Mouse (Mus musculus): ENCODE data around the gene H2al1h. TPM values are rescaled to one million over a fixed set of nuclear protein-coding genes. Genes with fewer than 3 reads are reported as not detected.
"Not testable (repeated sequence)": the region's sequence is repeated elsewhere in the genome, so short reads cannot be mapped to it uniquely, and the experiment has no call there.

The H2al1h gene
- polyA plus RNA-seq, 1 experiment from 2014 or later, result not detected

- not testable (repeated sequence) for H3K27me3 ChIP-seq; ATAC-seq; H3K9me3 ChIP-seq (replicated peaks); H3K4me2 ChIP-seq; H3K4me3 ChIP-seq; H3K4me1 ChIP-seq; H3K36me3 ChIP-seq (ENCODE audit: poor library complexity, severe bottlenecking); H3K9ac ChIP-seq; H3K27ac ChIP-seq
- WGBS, result no CpG with 5 or more reads among the region's 5 CpGs
These were observed 3.1 kb downstream of the H2al1h start, which contains the start of gene H2al1i for GRCm38 (mm10) chrX:11324359-11324758. Gene H2al1i, plus strand, starts transcription at chrX:11324659.

- H3K4me3 ChIP-seq; H3K4me1 ChIP-seq; H3K27ac ChIP-seq; H3K9me3 ChIP-seq (replicated peaks); H3K36me3 ChIP-seq (ENCODE audit: poor library complexity, severe bottlenecking); H3K9ac ChIP-seq; ATAC-seq; H3K27me3 ChIP-seq; H3K4me2 ChIP-seq: not testable (repeated sequence)
- 88% methylated on average over 2 of the region's 2 CpGs for WGBS
These were observed 6.2 kb downstream of the H2al1h start, which contains the start of gene H2al1j for GRCm38 (mm10) chrX:11327522-11327921. Gene H2al1j, plus strand, starts transcription at chrX:11327822.

- H3K4me3 ChIP-seq, result no peak overlapping the region
- no peak for ATAC-seq
- no peaks in the 10 kb centered on the region for H3K9me3 ChIP-seq (replicated peaks)
- H3K27me3 ChIP-seq, result no peaks in the 10 kb centered on the region
- H3K9ac ChIP-seq, result no peak overlapping the region
- peak overlapping the region; percentile 22; the same call in 1 of the 2 replicates for H3K27ac ChIP-seq
- no peaks in the 10 kb centered on the region for H3K4me1 ChIP-seq
- no peak overlapping the region for H3K4me2 ChIP-seq
- no peaks in the 10 kb centered on the region for H3K36me3 ChIP-seq (ENCODE audit: poor library complexity, severe bottlenecking)
- 57% methylated on average over 9 of the region's 9 CpGs for WGBS
These were observed 24.5 kb downstream of the H2al1h start for GRCm38 (mm10) chrX:11345762-11346161.

- no peaks in the 10 kb centered on the region for H3K36me3 ChIP-seq (ENCODE audit: poor library complexity, severe bottlenecking)
- H3K9ac ChIP-seq, result no peak overlapping the region
- no peak overlapping the region for H3K4me2 ChIP-seq
- no peaks in the 10 kb centered on the region for H3K4me1 ChIP-seq
- no peak overlapping the region for H3K27ac ChIP-seq
- ATAC-seq, result no peak
- no peaks in the 10 kb centered on the region for H3K27me3 ChIP-seq
- no peak overlapping the region for H3K4me3 ChIP-seq
- H3K9me3 ChIP-seq (replicated peaks), result no peaks in the 10 kb centered on the region
- 87% methylated on average over 3 of the region's 3 CpGs for WGBS
These were observed 25.5 kb downstream of the H2al1h start for GRCm38 (mm10) chrX:11346756-11347155.

- H3K4me2 ChIP-seq, result no peak overlapping the region
- H3K27me3 ChIP-seq, result no peaks in the 10 kb centered on the region
- peaks cover 8% of the 10 kb centered on the region for H3K4me1 ChIP-seq
- no peak overlapping the region for H3K27ac ChIP-seq
- no peak overlapping the region for H3K4me3 ChIP-seq
- no peaks in the 10 kb centered on the region for H3K36me3 ChIP-seq (ENCODE audit: poor library complexity, severe bottlenecking)
- WGBS, result 84% methylated on average over 6 of the region's 6 CpGs
- H3K9ac ChIP-seq, result no peak overlapping the region
- no peaks in the 10 kb centered on the region for H3K9me3 ChIP-seq (replicated peaks)
- no peak for ATAC-seq
These were observed 39.5 kb downstream of the H2al1h start for GRCm38 (mm10) chrX:11360823-11361222.

GRCm38 (mm10) chrX:11361261-11361660, 40.0 kb downstream of the H2al1h start:
- Histone ChIP-seq H3K4me3 (no peak overlapping the region), H3K4me2 (no peak overlapping the region), H3K9me3 (replicated peaks) (no peaks in the 10 kb centered on the region), H3K27me3 (no peaks in the 10 kb centered on the region), H3K27ac (no peak overlapping the region), H3K4me1 (peaks cover 8% of the 10 kb centered on the region), H3K9ac (no peak overlapping the region), H3K36me3 (ENCODE audit: poor library complexity, severe bottlenecking) (no peaks in the 10 kb centered on the region)
- no peak for ATAC-seq
- 80% methylated on average over 2 of the region's 2 CpGs for WGBS

- Histone ChIP-seq H3K4me1 (peaks cover 8% of the 10 kb centered on the region), H3K4me2 (no peak overlapping the region), H3K27ac (no peak overlapping the region), H3K9me3 (replicated peaks) (no peaks in the 10 kb centered on the region), H3K4me3 (no peak overlapping the region), H3K36me3 (ENCODE audit: poor library complexity, severe bottlenecking) (no peaks in the 10 kb centered on the region), H3K9ac (no peak overlapping the region), H3K27me3 (no peaks in the 10 kb centered on the region)
- 36% methylated on average over 6 of the region's 6 CpGs for WGBS
- peak; percentile 89 for ATAC-seq
These were observed 42.6 kb downstream of the H2al1h start for GRCm38 (mm10) chrX:11363890-11364289.

- H3K4me1 ChIP-seq, result peaks cover 8% of the 10 kb centered on the region
- no peaks in the 10 kb centered on the region for H3K9me3 ChIP-seq (replicated peaks)
- 66% methylated on average over 12 of the region's 12 CpGs for WGBS
- no peak overlapping the region for H3K9ac ChIP-seq
- no peak overlapping the region for H3K4me3 ChIP-seq
- H3K4me2 ChIP-seq, result no peak overlapping the region
- H3K36me3 ChIP-seq (ENCODE audit: poor library complexity, severe bottlenecking), result no peaks in the 10 kb centered on the region
- ATAC-seq, result no peak
- H3K27ac ChIP-seq, result no peak overlapping the region
- H3K27me3 ChIP-seq, result no peaks in the 10 kb centered on the region
These were observed 43.9 kb downstream of the H2al1h start for GRCm38 (mm10) chrX:11365151-11365550.

Other genes with a start within 250 kb of the H2al1h start
- not detected in 2 replicates for gene H2al1a, start 22.2 kb upstream of the H2al1h start, polyA plus RNA-seq (2015; fragmentation: Nextera tagmentation; extraction: Ambion mirVana)
- gene H2al1b, start 19.1 kb upstream of the H2al1h start, polyA plus RNA-seq (2015; fragmentation: Nextera tagmentation; extraction: Ambion mirVana), result not detected in 2 replicates
- gene H2al1c, start 15.8 kb upstream of the H2al1h start, polyA plus RNA-seq (2015; fragmentation: Nextera tagmentation; extraction: Ambion mirVana), result not detected in 2 replicates
- not detected in 2 replicates for gene H2al1d, start 12.7 kb upstream of the H2al1h start, polyA plus RNA-seq (2015; fragmentation: Nextera tagmentation; extraction: Ambion mirVana)
- not detected in 2 replicates for gene H2al1e, start 9.6 kb upstream of the H2al1h start, polyA plus RNA-seq (2015; fragmentation: Nextera tagmentation; extraction: Ambion mirVana)
- gene H2al1f, start 6.3 kb upstream of the H2al1h start, polyA plus RNA-seq (2015; fragmentation: Nextera tagmentation; extraction: Ambion mirVana), result not detected in 2 replicates
- not detected in 2 replicates for gene H2al1g, start 3.2 kb upstream of the H2al1h start, polyA plus RNA-seq (2015; fragmentation: Nextera tagmentation; extraction: Ambion mirVana)
- not detected in 2 replicates for gene H2al1i, start 3.2 kb downstream of the H2al1h start, polyA plus RNA-seq (2015; fragmentation: Nextera tagmentation; extraction: Ambion mirVana)
- not detected in 2 replicates for gene H2al1j, start 6.3 kb downstream of the H2al1h start, polyA plus RNA-seq (2015; fragmentation: Nextera tagmentation; extraction: Ambion mirVana)

All from forebrain, embryonic 13.5 days (tissue).